Mouse (Mus musculus): Measurements from ENCODE around the gene Sntg2. TPM values are rescaled to one million over a fixed set of nuclear protein-coding genes. Genes with fewer than 3 reads are reported as not detected.

Gene Sntg2
- polyA plus RNA-seq, 1 experiment from 2014 or later, result 1.3 TPM

GRCm38 (mm10) chr12:30216762-30217441 lies 156.3 kb downstream of the Sntg2 start:
- DNase-seq (ENCODE audit: low spot score) (no peak), ATAC-seq (replicated peaks; ENCODE audit: insufficient number of reproducible peaks, low FRiP score, low TSS enrichment, low read depth) (no peak)
- no peaks in the 10 kb centered on the region for H3K27me3 ChIP-seq (ENCODE audit: control insufficient read depth, insufficient read depth, low read length)
- no peaks in the 10 kb centered on the region for H3K36me3 ChIP-seq (replicated peaks; ENCODE audit: control insufficient read depth, insufficient read depth, low read depth, low read length)
- no peak overlapping the region for H3K27ac ChIP-seq (replicated peaks; ENCODE audit: low read depth, low read length)
- no peaks in the 10 kb centered on the region for H3K4me1 ChIP-seq (ENCODE audit: control insufficient read depth, insufficient read depth, low read length)
- H3K4me2 ChIP-seq (ENCODE audit: low read depth, low read length), result no peak overlapping the region
- no peak overlapping the region for H3K9ac ChIP-seq (replicated peaks; ENCODE audit: low read length)
- H3K4me3 ChIP-seq (ENCODE audit: low read depth, low read length), result no peak overlapping the region
- WGBS, result 82% methylated on average over 6 of the region's 6 CpGs
- H3K9me3 ChIP-seq (replicated peaks; ENCODE audit: control insufficient read depth, low read length), result no peaks in the 10 kb centered on the region

- Histone ChIP-seq H3K27ac (replicated peaks; ENCODE audit: low read depth, low read length) (no peak overlapping the region), H3K9ac (replicated peaks; ENCODE audit: low read length) (no peak overlapping the region), H3K27me3 (ENCODE audit: control insufficient read depth, insufficient read depth, low read length) (no peaks in the 10 kb centered on the region), H3K4me1 (ENCODE audit: control insufficient read depth, insufficient read depth, low read length) (no peaks in the 10 kb centered on the region), H3K4me3 (ENCODE audit: low read depth, low read length) (no peak overlapping the region), H3K4me2 (ENCODE audit: low read depth, low read length) (no peak overlapping the region), H3K9me3 (replicated peaks; ENCODE audit: control insufficient read depth, low read length) (no peaks in the 10 kb centered on the region), H3K36me3 (replicated peaks; ENCODE audit: control insufficient read depth, insufficient read depth, low read depth, low read length) (no peaks in the 10 kb centered on the region)
- WGBS, result 68% methylated on average over 2 of the region's 2 CpGs
- ATAC-seq (replicated peaks; ENCODE audit: insufficient number of reproducible peaks, low FRiP score, low TSS enrichment, low read depth) (no peak), DNase-seq (ENCODE audit: low spot score) (no peak)
These were observed 158.4 kb downstream of the Sntg2 start for GRCm38 (mm10) chr12:30214761-30215160.

- H3K4me2 ChIP-seq (ENCODE audit: low read depth, low read length), result no peak overlapping the region
- no peaks in the 10 kb centered on the region for H3K27me3 ChIP-seq (ENCODE audit: control insufficient read depth, insufficient read depth, low read length)
- no peak overlapping the region for H3K9ac ChIP-seq (replicated peaks; ENCODE audit: low read length)
- no peak overlapping the region for H3K4me3 ChIP-seq (ENCODE audit: low read depth, low read length)
- WGBS, result 82% methylated on average over 2 of the region's 2 CpGs
- no peaks in the 10 kb centered on the region for H3K36me3 ChIP-seq (replicated peaks; ENCODE audit: control insufficient read depth, insufficient read depth, low read depth, low read length)
- H3K27ac ChIP-seq (replicated peaks; ENCODE audit: low read depth, low read length), result no peak overlapping the region
- DNase-seq (ENCODE audit: low spot score) (no peak), ATAC-seq (replicated peaks; ENCODE audit: insufficient number of reproducible peaks, low FRiP score, low TSS enrichment, low read depth) (no peak)
- H3K4me1 ChIP-seq (ENCODE audit: control insufficient read depth, insufficient read depth, low read length), result no peaks in the 10 kb centered on the region
- H3K9me3 ChIP-seq (replicated peaks; ENCODE audit: control insufficient read depth, low read length), result no peaks in the 10 kb centered on the region
These were observed 162.8 kb downstream of the Sntg2 start for GRCm38 (mm10) chr12:30210388-30210787.

GRCm38 (mm10) chr12:30208527-30208926 lies 164.6 kb downstream of the Sntg2 start:
- Histone ChIP-seq H3K36me3 (replicated peaks; ENCODE audit: control insufficient read depth, insufficient read depth, low read depth, low read length) (no peaks in the 10 kb centered on the region), H3K4me3 (ENCODE audit: low read depth, low read length) (no peak overlapping the region), H3K9me3 (replicated peaks; ENCODE audit: control insufficient read depth, low read length) (no peaks in the 10 kb centered on the region), H3K27me3 (ENCODE audit: control insufficient read depth, insufficient read depth, low read length) (no peaks in the 10 kb centered on the region), H3K27ac (replicated peaks; ENCODE audit: low read depth, low read length) (no peak overlapping the region), H3K9ac (replicated peaks; ENCODE audit: low read length) (no peak overlapping the region), H3K4me2 (ENCODE audit: low read depth, low read length) (no peak overlapping the region), H3K4me1 (ENCODE audit: control insufficient read depth, insufficient read depth, low read length) (no peaks in the 10 kb centered on the region)
- DNase-seq (ENCODE audit: low spot score), result no peak
- no peak for ATAC-seq (replicated peaks; ENCODE audit: insufficient number of reproducible peaks, low FRiP score, low TSS enrichment, low read depth)
- 34% methylated on average over 2 of the region's 2 CpGs for WGBS

- H3K27me3 ChIP-seq (ENCODE audit: control insufficient read depth, insufficient read depth, low read length), result no peaks in the 10 kb centered on the region
These were observed 165.1 kb downstream of the Sntg2 start for GRCm38 (mm10) chr12:30208087-30208486.

GRCm38 (mm10) chr12:30204457-30204856 lies 168.7 kb downstream of the Sntg2 start:
- no peaks in the 10 kb centered on the region for H3K9me3 ChIP-seq (replicated peaks; ENCODE audit: control insufficient read depth, low read length)
- WGBS, result 83% methylated on average over 4 of the region's 4 CpGs

More at GRCm38 (mm10) chr12:30208087-30208486, 165.1 kb downstream of the Sntg2 start:
- Histone ChIP-seq H3K36me3 (replicated peaks; ENCODE audit: control insufficient read depth, insufficient read depth, low read depth, low read length) (no peaks in the 10 kb centered on the region), H3K4me1 (ENCODE audit: control insufficient read depth, insufficient read depth, low read length) (no peaks in the 10 kb centered on the region), H3K4me2 (ENCODE audit: low read depth, low read length) (no peak overlapping the region), H3K4me3 (ENCODE audit: low read depth, low read length) (no peak overlapping the region), H3K9ac (replicated peaks; ENCODE audit: low read length) (no peak overlapping the region), H3K9me3 (replicated peaks; ENCODE audit: control insufficient read depth, low read length) (no peaks in the 10 kb centered on the region), H3K27ac (replicated peaks; ENCODE audit: low read depth, low read length) (no peak overlapping the region)
- WGBS, result 79% methylated on average over 5 of the region's 5 CpGs
- no peak for ATAC-seq (replicated peaks; ENCODE audit: insufficient number of reproducible peaks, low FRiP score, low TSS enrichment, low read depth)
- DNase-seq (ENCODE audit: low spot score), result no peak

GRCm38 (mm10) chr12:30202763-30203162 lies 170.4 kb downstream of the Sntg2 start:
- Histone ChIP-seq H3K4me2 (ENCODE audit: low read depth, low read length) (no peak overlapping the region), H3K9ac (replicated peaks; ENCODE audit: low read length) (no peak overlapping the region), H3K4me1 (ENCODE audit: control insufficient read depth, insufficient read depth, low read length) (no peaks in the 10 kb centered on the region), H3K27ac (replicated peaks; ENCODE audit: low read depth, low read length) (no peak overlapping the region), H3K9me3 (replicated peaks; ENCODE audit: control insufficient read depth, low read length) (no peaks in the 10 kb centered on the region), H3K4me3 (ENCODE audit: low read depth, low read length) (no peak overlapping the region), H3K27me3 (ENCODE audit: control insufficient read depth, insufficient read depth, low read length) (no peaks in the 10 kb centered on the region), H3K36me3 (replicated peaks; ENCODE audit: control insufficient read depth, insufficient read depth, low read depth, low read length) (no peaks in the 10 kb centered on the region)
- DNase-seq (ENCODE audit: low spot score), result no peak
- 89% methylated on average over 1 of the region's 1 CpGs for WGBS
- ATAC-seq (replicated peaks; ENCODE audit: insufficient number of reproducible peaks, low FRiP score, low TSS enrichment, low read depth), result no peak

More at GRCm38 (mm10) chr12:30204457-30204856, 168.7 kb downstream of the Sntg2 start:
- Histone ChIP-seq H3K36me3 (replicated peaks; ENCODE audit: control insufficient read depth, insufficient read depth, low read depth, low read length) (no peaks in the 10 kb centered on the region), H3K4me3 (ENCODE audit: low read depth, low read length) (no peak overlapping the region), H3K27ac (replicated peaks; ENCODE audit: low read depth, low read length) (no peak overlapping the region), H3K9ac (replicated peaks; ENCODE audit: low read length) (no peak overlapping the region), H3K4me2 (ENCODE audit: low read depth, low read length) (no peak overlapping the region), H3K4me1 (ENCODE audit: control insufficient read depth, insufficient read depth, low read length) (no peaks in the 10 kb centered on the region), H3K27me3 (ENCODE audit: control insufficient read depth, insufficient read depth, low read length) (no peaks in the 10 kb centered on the region)
- DNase-seq (ENCODE audit: low spot score) (no peak), ATAC-seq (replicated peaks; ENCODE audit: insufficient number of reproducible peaks, low FRiP score, low TSS enrichment, low read depth) (no peak)

- H3K27ac ChIP-seq (replicated peaks; ENCODE audit: low read depth, low read length), result no peak overlapping the region
- no peak overlapping the region for H3K9ac ChIP-seq (replicated peaks; ENCODE audit: low read length)
- H3K4me3 ChIP-seq (ENCODE audit: low read depth, low read length), result no peak overlapping the region
- no peaks in the 10 kb centered on the region for H3K36me3 ChIP-seq (replicated peaks; ENCODE audit: control insufficient read depth, insufficient read depth, low read depth, low read length)
- H3K27me3 ChIP-seq (ENCODE audit: control insufficient read depth, insufficient read depth, low read length), result no peaks in the 10 kb centered on the region
- no peak for DNase-seq (ENCODE audit: low spot score)
- WGBS, result 80% methylated on average over 5 of the region's 5 CpGs
- no peak overlapping the region for H3K4me2 ChIP-seq (ENCODE audit: low read depth, low read length)
- no peaks in the 10 kb centered on the region for H3K4me1 ChIP-seq (ENCODE audit: control insufficient read depth, insufficient read depth, low read length)
- H3K9me3 ChIP-seq (replicated peaks; ENCODE audit: control insufficient read depth, low read length), result no peaks in the 10 kb centered on the region
- no peak for ATAC-seq (replicated peaks; ENCODE audit: insufficient number of reproducible peaks, low FRiP score, low TSS enrichment, low read depth)
These were observed 172.1 kb downstream of the Sntg2 start for GRCm38 (mm10) chr12:30201031-30201430.
